Mouse (Mus musculus): ENCODE results near the gene Kcnj5.

Gene Kcnj5

GRCm38 (mm10) chr9:32320167-32320566 lies 24.0 kb downstream of the Kcnj5 start:
- no peak for DNase-seq (ENCODE audit: low read depth)

- DNase-seq (ENCODE audit: low read depth), result no peak
Observed at GRCm38 (mm10) chr9:32315999-32316398, 28.2 kb downstream of the Kcnj5 start.

GRCm38 (mm10) chr9:32314071-32314470 lies 30.1 kb downstream of the Kcnj5 start:
- no peak for DNase-seq (ENCODE audit: low read depth)

- DNase-seq (ENCODE audit: low read depth), result no peak
Observed at GRCm38 (mm10) chr9:32312208-32312607, 31.9 kb downstream of the Kcnj5 start.

GRCm38 (mm10) chr9:32311786-32312185 lies 32.4 kb downstream of the Kcnj5 start:
- DNase-seq (ENCODE audit: low read depth), result no peak

GRCm38 (mm10) chr9:32302501-32303150 lies 41.5 kb downstream of the Kcnj5 start:
- no peak for DNase-seq (ENCODE audit: low read depth)

GRCm38 (mm10) chr9:32295061-32295800 lies 48.9 kb downstream of the Kcnj5 start:
- DNase-seq (ENCODE audit: low read depth), result no peak

- peak; percentile 5 for DNase-seq (ENCODE audit: low read depth)
Observed at GRCm38 (mm10) chr9:32292686-32293085, 51.5 kb downstream of the Kcnj5 start.

- no peak for DNase-seq (ENCODE audit: low read depth)
Observed at GRCm38 (mm10) chr9:32291618-32292017, 52.5 kb downstream of the Kcnj5 start.

GRCm38 (mm10) chr9:32283591-32283990 lies 60.6 kb downstream of the Kcnj5 start:
- DNase-seq (ENCODE audit: low read depth), result no peak

GRCm38 (mm10) chr9:32280456-32280855 lies 63.7 kb downstream of the Kcnj5 start:
- no peak for DNase-seq (ENCODE audit: low read depth)

- no peak for DNase-seq (ENCODE audit: low read depth)
Observed at GRCm38 (mm10) chr9:32279789-32280188, 64.4 kb downstream of the Kcnj5 start.

- DNase-seq (ENCODE audit: low read depth), result no peak
Observed at GRCm38 (mm10) chr9:32278052-32278451, 66.1 kb downstream of the Kcnj5 start.

GRCm38 (mm10) chr9:32271896-32272444 lies 72.2 kb downstream of the Kcnj5 start:
- peak; percentile 88 for DNase-seq (ENCODE audit: low read depth)
